Mouse (Mus musculus) adrenal gland, postnatal 25 days (tissue): ENCODE results near the gene Prdm1. TPM values are rescaled to one million over a fixed set of nuclear protein-coding genes. Genes with fewer than 3 reads are reported as not detected.

Experiments used
- DNase-seq: peaks from one replicate; pipeline ENCODE4 v3.0.0; 2021; ENCODE audit warnings: mixed read lengths
- total RNA-seq: library from RNA; stranded (reverse); gene quantifications from 2 replicates; pipeline ENCODE4 v1.2.3, GENCODE M21; 2021

The Prdm1 gene
- total RNA-seq, 1 experiment from 2014 or later = 3.0 TPM

DNA sequence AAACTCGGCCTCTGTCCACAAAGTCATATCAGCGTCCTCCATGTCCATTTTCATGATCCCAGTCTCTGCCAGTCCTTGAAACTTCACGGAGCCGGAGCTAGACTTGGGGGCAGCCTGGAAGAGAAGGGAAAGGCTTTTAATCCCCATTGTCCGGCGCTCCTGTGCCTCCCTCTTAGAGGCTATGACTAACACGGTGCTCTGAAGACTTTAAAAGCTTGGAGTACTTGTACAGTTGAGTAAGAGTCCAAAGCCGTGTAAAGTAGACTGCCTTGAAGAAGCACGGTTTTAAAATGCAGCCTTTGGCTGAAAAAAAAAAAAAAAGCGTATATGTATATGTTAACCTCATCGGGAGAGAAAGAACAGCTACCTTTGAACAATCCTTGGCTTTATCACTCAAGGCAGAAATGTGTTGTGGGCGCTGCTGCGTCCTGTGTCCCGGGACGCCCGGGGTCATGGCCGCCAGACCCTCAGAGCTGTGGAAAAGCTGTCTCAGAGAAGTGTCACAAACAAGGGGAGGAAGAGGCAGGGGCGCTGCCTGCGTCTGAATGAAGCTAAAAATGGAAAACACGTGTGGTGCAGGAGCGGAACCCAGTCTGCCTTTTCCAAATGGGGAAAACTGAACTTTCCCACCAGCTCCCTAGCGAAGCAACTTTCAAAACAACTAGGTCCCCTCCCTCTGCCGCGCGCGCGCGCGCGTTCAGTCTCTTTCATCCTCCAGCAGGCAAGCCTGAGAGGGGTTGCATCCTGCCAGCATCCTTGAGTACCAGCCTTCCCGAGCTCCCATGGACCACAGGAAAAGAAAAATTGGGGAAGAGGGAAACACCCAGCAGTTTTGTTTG lies 71.3 kb downstream of the Prdm1 start:
- DNase-seq = peak; percentile 49

- no peak for DNase-seq
Measured at GRCm38 (mm10) chr10:44454753-44455152, 73.5 kb downstream of the Prdm1 start.

DNA sequence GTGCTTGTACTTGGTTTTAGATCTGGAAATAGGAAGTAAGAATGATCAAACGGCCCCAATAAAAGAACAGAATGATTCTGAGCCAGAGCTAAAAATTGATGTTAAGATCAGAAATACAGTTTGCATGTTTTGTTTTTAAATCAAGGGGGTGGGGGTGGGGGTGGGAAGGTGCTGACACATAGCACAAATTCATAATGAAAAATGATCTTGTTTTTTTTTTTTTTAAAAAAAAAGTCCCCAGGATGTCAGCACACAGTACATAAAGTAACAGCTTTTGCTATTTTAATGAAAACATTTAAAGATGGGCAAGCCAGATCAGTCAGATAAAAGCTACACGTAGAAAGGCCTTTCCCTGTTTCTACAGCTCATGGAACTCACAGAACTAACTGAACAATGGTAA lies 74.2 kb downstream of the Prdm1 start:
- no peak for DNase-seq

GRCm38 (mm10) chr10:44450835-44451234 lies 77.5 kb downstream of the Prdm1 start:
- no peak for DNase-seq

DNA sequence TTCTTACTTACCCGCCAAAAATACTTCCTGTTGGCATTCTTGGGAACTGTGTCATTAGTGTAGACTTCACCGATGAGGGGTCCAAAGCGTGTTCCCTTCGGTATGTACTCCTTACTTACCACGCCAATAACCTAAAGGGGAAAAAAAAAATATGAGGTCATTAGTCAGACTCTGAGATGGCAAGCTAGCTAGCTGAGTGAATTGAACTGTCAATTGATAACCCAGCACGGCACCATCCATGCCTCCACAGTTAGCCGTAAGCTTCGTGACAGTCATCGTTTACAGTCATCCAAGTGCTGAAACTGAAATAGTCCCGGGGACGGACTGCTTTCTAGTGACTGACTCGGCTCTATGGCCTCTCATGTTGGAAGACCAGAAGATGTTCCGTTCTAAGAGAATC lies 78.2 kb downstream of the Prdm1 start:
- DNase-seq = no peak

DNA sequence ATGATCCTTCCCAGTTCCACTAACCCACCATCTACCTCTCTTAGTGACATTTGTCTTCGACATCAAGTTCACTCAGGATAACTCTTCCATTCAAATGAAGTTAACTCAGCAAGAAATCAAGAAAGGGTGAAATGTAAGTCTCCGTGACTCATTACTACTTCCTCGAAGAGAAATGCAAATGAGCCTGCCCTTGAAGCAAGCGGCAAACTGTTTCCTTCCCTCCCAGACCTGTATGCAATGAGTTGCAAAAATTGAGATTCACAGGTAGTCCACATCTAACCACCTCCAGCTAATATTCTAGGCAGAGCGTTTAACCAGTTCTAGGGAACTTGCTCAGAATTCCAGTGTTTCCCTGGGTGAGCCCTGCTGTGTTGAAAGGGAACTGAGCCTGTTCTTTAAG lies 78.6 kb downstream of the Prdm1 start:
- no peak for DNase-seq

DNA sequence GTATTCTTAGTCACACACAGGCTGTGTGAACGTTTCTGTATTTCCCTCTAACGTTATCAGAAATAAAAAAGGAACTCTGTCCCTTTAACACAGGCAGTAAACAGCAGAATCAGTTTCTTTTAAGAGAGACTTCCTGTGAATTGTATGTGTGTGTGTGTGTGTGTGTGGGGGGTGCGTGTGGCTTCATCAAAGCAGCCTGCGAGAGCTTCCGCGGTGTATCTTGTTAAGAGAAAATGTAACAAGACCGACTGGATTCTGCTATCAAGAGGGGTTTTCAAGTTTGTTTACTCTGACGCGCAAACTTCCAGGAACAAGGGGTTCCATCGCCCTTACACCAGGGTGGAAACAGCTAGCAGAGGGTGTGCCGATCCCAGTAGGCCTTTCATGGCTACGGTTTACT lies 80.1 kb downstream of the Prdm1 start:
- no peak for DNase-seq

- DNase-seq = no peak
Measured at GRCm38 (mm10) chr10:44447406-44448139, 80.7 kb downstream of the Prdm1 start.

DNA sequence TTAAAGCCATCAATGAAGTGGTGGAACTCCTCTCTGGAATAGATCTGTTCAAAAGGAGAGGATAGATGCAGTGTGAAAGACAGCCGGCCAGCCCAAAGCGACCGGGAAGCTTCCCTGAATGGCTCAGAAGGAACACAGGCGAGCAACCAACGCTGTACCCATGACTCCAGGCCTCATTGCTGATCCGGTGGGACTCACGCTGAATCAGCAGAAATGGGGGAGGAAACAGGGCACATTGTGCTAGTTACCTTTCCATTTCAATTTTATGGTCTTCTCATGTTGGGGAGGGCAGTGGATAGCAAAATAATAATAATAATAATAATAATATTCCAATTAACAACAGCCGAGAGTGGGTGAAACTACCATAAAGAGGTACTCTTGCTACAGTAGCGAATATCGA lies 81.3 kb downstream of the Prdm1 start:
- no peak for DNase-seq

- DNase-seq = no peak
Measured at GRCm38 (mm10) chr10:44444415-44444814, 83.9 kb downstream of the Prdm1 start.

- no peak for DNase-seq
Measured at GRCm38 (mm10) chr10:44443696-44444095, 84.6 kb downstream of the Prdm1 start.

DNA sequence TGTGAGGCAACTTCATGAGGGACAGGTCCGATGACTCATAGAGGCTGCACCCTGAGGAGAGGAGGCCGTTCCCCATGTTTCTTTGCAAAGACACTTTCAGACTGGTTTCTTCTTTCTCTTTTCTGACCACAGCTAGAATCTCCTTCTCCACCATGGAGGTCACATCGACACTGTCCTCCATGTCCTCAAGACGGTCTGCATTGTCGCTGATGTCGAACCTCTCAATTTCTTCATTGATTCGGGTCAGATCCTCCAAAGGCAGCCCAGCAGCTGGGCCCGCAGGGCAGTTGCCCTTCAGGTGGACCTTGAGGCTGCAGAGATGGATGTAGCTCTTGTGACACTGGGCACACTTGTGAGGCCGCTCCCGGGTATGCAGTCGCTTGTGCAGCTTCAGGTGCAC lies 88.6 kb downstream of the Prdm1 start:
- DNase-seq = no peak

GRCm38 (mm10) chr10:44437614-44438013 lies 90.7 kb downstream of the Prdm1 start:
- DNase-seq = no peak

- no peak for DNase-seq
Measured at GRCm38 (mm10) chr10:44435956-44436355, 92.3 kb downstream of the Prdm1 start.

DNA sequence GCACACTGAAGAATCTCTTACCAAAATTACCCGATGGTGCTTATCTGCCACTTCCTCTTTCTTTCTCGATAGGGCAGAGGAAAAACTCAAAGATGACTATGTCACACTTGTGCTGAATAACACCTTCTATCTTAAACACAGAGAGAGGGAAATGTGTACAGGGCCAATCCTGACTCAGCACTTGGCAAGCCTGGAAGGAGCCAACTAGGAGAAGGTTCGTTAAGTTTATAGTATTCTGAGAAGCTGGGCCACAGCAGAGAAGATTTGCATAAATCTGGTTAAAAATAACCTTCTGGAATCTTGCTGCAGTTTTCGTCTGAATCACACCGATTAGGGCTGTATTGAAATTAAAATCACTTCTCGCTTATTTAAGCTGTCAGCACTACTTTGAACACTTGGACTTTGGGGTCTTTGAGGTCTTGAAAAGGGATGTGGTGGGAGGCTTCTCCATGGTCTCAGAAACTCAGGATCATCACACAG lies 93.6 kb downstream of the Prdm1 start:
- no peak for DNase-seq

- DNase-seq = no peak
Measured at GRCm38 (mm10) chr10:44432235-44432634, 96.1 kb downstream of the Prdm1 start.

- no peak for DNase-seq
Measured at GRCm38 (mm10) chr10:44431689-44432088, 96.6 kb downstream of the Prdm1 start.

GRCm38 (mm10) chr10:44429177-44429888 lies 99.0 kb downstream of the Prdm1 start:
- DNase-seq = no peak

DNA sequence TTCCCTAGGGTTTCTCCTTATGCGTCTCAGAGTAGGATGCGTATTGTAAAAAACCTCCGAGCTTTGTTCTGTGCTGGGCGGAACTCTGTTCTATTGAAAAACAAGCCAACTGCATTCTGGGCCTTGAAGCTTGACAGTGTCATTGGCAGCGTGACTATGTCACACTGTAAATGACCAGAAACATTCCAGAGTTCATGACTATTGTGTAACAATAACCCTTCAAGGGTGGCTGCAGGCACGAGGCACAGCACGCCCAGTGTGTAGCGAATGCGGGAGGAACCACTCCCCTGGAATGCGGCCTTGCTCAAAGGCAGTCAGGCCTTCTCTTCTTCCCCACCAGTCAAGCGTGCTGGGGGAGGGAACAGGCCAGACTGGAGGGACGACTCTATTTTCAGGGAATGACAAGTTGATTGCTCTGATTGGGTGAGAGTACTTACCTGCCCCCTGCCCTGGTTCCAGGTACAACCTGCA lies 100.4 kb downstream of the Prdm1 start:
- DNase-seq = peak; percentile 57

DNA sequence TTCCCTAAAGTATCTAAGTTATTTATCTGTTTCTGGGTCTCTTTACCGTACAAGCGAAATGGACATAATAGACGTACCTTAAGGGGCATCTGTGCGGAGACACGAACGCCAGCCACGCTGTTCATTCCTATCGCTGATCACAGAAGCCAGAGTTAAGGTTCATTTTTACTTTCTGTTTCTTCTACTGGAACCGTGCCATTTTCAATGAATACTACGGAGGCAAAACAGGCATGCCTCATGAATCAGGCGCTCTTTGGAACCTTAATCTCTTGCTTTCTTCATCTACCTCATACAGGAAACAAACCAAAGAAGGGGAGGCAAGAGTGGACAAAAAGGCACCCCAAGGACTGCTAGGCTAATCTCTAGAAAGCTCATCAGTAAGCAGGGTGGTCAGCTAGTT lies 100.9 kb downstream of the Prdm1 start:
- DNase-seq = no peak

- peak; percentile 42 for DNase-seq
Measured at GRCm38 (mm10) chr10:44425013-44425412, 103.3 kb downstream of the Prdm1 start.

DNA sequence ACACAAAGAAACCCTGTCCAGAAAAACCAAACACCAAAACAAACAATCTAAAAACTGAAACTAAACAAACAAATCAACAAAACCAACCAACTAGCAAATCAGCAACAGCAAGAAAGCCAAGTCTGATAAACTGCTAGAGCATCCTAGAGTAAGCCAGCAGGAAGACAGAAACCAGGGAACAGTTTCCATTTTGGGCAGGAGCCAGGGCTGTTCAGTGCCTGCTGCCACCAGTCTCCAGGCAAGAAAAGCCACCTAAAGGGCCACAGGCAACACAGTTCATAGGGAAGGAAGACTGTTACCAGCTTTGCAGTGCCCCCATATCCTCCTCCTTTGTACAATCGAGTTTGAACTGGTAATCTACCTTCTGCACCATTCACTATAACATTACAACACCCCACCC lies 106.4 kb downstream of the Prdm1 start:
- DNase-seq = no peak

GRCm38 (mm10) chr10:44420211-44420610 lies 108.1 kb downstream of the Prdm1 start:
- DNase-seq = no peak
